Mouse (Mus musculus) kidney, postnatal 0 days (tissue): Measurements from ENCODE around the gene Cul7. TPM values are rescaled to one million over a fixed set of nuclear protein-coding genes. Genes with fewer than 3 reads are reported as not detected.

Experiments used
- ATAC-seq: fragments of 200-750 bp; cut with Nextera tagmentation; replicated peaks from 2 replicates; pipeline ENCODE4 v1.8.0; 2017; ENCODE audit warnings: low read depth, moderate number of reproducible peaks, moderate TSS enrichment, moderate library complexity; ENCODE audit not compliant: low FRiP score
- DNase-seq: peaks from one replicate; pipeline ENCODE4 v3.0.0-alpha.2; 2016; ENCODE audit warnings: low spot score
- H3K27ac ChIP-seq: fragments of 300-500 bp; sonication (generic); 2 replicates; pipeline ENCODE4 v1.5.1; 2014; ENCODE audit warnings: mild to moderate bottlenecking
- H3K27me3 ChIP-seq: fragments of 300-500 bp; sonication (generic); 2 replicates; pipeline ENCODE4 v1.6.1; 2014; ENCODE audit warnings: low read length, mixed read lengths; ENCODE audit not compliant: insufficient read depth
- H3K36me3 ChIP-seq: fragments of 300-500 bp; sonication (generic); 2 replicates; pipeline ENCODE4 v1.6.1; 2014; ENCODE audit warnings: low read length, mixed read lengths; ENCODE audit not compliant: insufficient read depth
- H3K4me1 ChIP-seq: fragments of 300-500 bp; sonication (generic); replicated peaks from 2 replicates; pipeline ENCODE4 v1.6.1; 2014; ENCODE audit warnings: antibody characterized with exemption, low read length, mixed read lengths; ENCODE audit not compliant: insufficient read depth
- H3K4me2 ChIP-seq: fragments of 300-500 bp; sonication (generic); 2 replicates; pipeline ENCODE4 v1.6.1; 2014; ENCODE audit warnings: mild to moderate bottlenecking, low read length, moderate library complexity, mixed read lengths
- H3K4me3 ChIP-seq: fragments of 300-500 bp; sonication (generic); replicated peaks from 2 replicates; pipeline ENCODE4 v1.5.1; 2014; ENCODE audit warnings: low read depth, low read length
- H3K9ac ChIP-seq: fragments of 300-500 bp; sonication (generic); 2 replicates; pipeline ENCODE4 v1.6.1; 2014; ENCODE audit warnings: low read depth, low read length
- H3K9me3 ChIP-seq: fragments of 300-500 bp; sonication (generic); replicated peaks from 2 replicates; pipeline ENCODE4 v1.6.1; 2016; ENCODE audit warnings: low read length, inconsistent platforms, mixed read lengths
- CTCF ChIP-seq: IDR thresholded peaks from 2 replicates; pipeline ENCODE4 v1.5.1; 2016; ENCODE audit warnings: antibody characterized with exemption, low read depth, mild to moderate bottlenecking, moderate library complexity
- WGBS: fragments of 180-500 bp; shearing (Covaris S2); extraction: QIAGEN DNeasy Blood & Tissue Kit; methylation state at CpG from one replicate; pipeline ENCODE4 v1.1.7; 2014; 5-methylcytosine and 5-hydroxymethylcytosine counted together
- polyA plus RNA-seq: library from polyadenylated mRNA; unstranded; fragments of >200 nt; fragmentation: Nextera tagmentation; extraction: Ambion mirVana; gene quantifications from 2 replicates; pipeline ENCODE4 v1.2.1, GENCODE M21; 2015

The Cul7 gene
- polyA plus RNA-seq, 1 experiment from 2014 or later: 29.0 TPM

- Histone ChIP-seq H3K9me3 (no peaks in the 10 kb centered on the region), H3K4me2 (peak overlapping the region; percentile 41), H3K4me3 (no peak overlapping the region), H3K27ac (peak overlapping the region; percentile 90), H3K9ac (no peak overlapping the region), H3K36me3 (no peaks in the 10 kb centered on the region), H3K4me1 (peaks cover 70% of the 10 kb centered on the region), H3K27me3 (no peaks in the 10 kb centered on the region)
- ATAC-seq (peak; percentile 48; the same call in 1 of the 2 replicates), DNase-seq (peak; percentile 92)
- 8% methylated on average over 6 of the region's 6 CpGs for WGBS
- 0 out of 2 replicates have a peak, but pooled peaks have one; percentile 6 for TF ChIP-seq CTCF
These were observed 31.8 kb upstream of the Cul7 start for GRCm38 (mm10) chr17:46618394-46618768.

DNA sequence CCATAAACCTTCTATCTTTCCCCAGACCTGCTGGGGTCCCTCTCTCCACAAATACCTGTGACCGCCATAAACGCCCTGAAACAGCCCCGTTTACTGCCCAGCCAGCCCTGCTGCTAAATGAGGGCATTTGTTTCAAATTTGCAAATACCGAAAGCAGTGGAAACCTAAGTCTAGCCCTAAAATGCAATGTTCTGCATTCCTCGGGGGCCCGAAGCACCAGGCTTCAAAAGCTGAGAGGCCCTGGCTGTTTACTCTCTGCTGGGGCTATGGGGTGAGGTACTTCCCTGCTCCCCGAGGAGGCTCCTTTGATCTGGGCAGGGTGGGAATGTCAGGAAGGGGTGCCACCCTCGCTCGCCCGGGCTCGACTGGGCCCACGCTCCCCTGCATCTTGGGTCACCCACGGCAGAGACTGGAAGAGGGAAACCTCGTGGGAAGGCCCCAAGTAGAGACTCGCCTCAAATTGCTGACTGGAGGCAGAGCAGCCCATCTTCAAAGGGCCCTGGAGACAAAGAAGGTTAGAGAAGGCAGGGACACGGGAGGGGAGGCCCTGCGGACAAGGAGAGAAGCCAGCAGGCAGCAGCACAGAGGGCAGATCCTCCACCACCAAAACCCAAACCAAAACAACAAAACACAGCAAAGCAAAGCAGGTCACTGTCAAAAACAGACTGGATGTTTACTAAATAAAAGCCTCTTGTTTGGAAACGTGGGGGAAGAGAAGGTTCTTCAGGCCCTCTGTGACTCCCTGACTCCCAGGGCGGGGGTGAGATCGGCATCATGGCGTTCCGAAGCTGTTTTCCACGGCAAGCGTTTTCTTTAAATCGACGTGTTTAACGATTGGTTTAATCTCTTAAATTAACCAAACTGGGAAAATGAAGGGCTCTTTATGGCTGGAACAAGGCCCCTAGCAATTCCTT, 31.1 kb upstream of the Cul7 start:
- no peak for TF ChIP-seq CTCF
- peak overlapping the region; percentile 90 for H3K27ac ChIP-seq
- peak overlapping the region; percentile 38; the same call in 1 of the 2 replicates for H3K9ac ChIP-seq
- H3K9me3 ChIP-seq: no peaks in the 10 kb centered on the region
- H3K4me3 ChIP-seq: no peak overlapping the region
- H3K4me2 ChIP-seq: peak overlapping the region; percentile 41
- H3K4me1 ChIP-seq: peaks cover 70% of the 10 kb centered on the region
- WGBS: 13% methylated on average over 27 of the region's 27 CpGs
- ATAC-seq: no peak; the same call in 1 of the 2 replicates
- no peak for DNase-seq
- H3K36me3 ChIP-seq: no peaks in the 10 kb centered on the region
- no peaks in the 10 kb centered on the region for H3K27me3 ChIP-seq

DNA sequence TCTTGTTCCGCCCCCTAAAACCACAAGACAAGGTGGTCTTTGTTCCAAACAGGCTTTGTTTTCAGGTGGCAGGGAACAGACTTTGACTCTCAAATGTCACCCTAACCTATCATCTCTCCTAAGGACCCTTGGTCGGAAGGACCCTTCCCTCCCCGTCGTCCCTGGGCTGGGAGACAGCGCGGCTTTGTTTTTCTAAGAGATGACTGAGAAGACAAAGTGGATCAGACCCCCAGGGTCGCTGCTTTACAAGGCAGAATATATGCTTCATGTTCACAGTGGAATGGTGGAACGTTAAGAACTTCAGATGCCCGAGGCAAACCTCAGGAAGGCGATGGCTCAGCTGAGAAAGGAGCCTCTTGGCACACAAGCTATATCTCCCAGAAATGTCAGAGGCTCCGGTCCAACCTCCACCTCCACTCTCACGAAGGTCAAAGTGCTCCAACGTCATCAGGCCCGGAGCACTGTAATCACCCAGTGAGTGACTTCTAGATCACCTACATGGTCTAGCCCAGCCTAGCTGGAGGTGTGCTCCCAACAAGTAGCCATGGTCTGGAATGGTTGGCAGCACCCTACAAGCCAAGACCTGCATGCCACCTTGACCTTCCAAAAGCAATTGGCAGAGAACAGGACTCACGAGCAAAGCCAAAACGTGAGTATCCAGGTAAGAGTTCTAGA, 30.3 kb upstream of the Cul7 start:
- no peaks in the 10 kb centered on the region for H3K27me3 ChIP-seq
- H3K4me1 ChIP-seq: peaks cover 75% of the 10 kb centered on the region
- H3K9ac ChIP-seq: peak overlapping the region; percentile 38; the same call in 1 of the 2 replicates
- ATAC-seq (no peak), DNase-seq (no peak)
- H3K36me3 ChIP-seq: no peaks in the 10 kb centered on the region
- H3K4me2 ChIP-seq: peak overlapping the region; percentile 41; the same call in 1 of the 2 replicates
- H3K27ac ChIP-seq: peak overlapping the region; percentile 90
- no peaks in the 10 kb centered on the region for H3K9me3 ChIP-seq
- H3K4me3 ChIP-seq: no peak overlapping the region
- TF ChIP-seq CTCF: no peak
- 26% methylated on average over 16 of the region's 16 CpGs for WGBS

- Histone ChIP-seq H3K9ac (no peak overlapping the region), H3K27me3 (no peaks in the 10 kb centered on the region), H3K4me1 (peaks cover 74% of the 10 kb centered on the region), H3K4me2 (peak overlapping the region; percentile 8), H3K4me3 (no peak overlapping the region), H3K36me3 (no peaks in the 10 kb centered on the region), H3K27ac (peak overlapping the region; percentile 37; the same call in 1 of the 2 replicates), H3K9me3 (no peaks in the 10 kb centered on the region)
- no peak for TF ChIP-seq CTCF
- ATAC-seq (no peak), DNase-seq (peak; percentile 79)
- 25% methylated on average over 15 of the region's 15 CpGs for WGBS
These were observed 28.8 kb upstream of the Cul7 start for GRCm38 (mm10) chr17:46621324-46621723.

DNA sequence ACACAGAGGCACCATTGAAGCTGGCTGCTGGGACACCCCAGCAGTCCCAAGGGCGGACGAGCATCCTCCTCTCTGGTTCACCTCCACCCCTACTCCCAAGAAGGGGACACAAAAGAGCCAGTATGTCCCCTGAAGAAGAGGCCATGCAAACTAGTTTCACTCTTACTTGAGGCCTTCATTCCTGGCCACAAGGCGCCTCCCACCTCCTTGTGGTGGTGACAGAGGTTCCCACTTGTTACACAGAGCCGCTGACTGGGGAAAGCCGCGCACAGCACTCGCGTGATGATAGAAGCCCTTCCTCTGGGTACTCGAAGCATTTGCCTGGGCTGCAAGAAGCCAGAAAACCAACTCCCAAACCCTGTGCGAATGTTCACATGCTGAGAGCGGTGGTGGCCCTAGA, 27.9 kb upstream of the Cul7 start:
- no peak for DNase-seq
- H3K9me3 ChIP-seq: no peaks in the 10 kb centered on the region
- H3K4me3 ChIP-seq: no peak overlapping the region
- H3K4me2 ChIP-seq: no peak overlapping the region
- no peaks in the 10 kb centered on the region for H3K27me3 ChIP-seq
- TF ChIP-seq CTCF: no peak
- no peaks in the 10 kb centered on the region for H3K36me3 ChIP-seq
- WGBS: 57% methylated on average over 11 of the region's 11 CpGs
- H3K9ac ChIP-seq: no peak overlapping the region
- peak overlapping the region; percentile 10; the same call in 1 of the 2 replicates for H3K27ac ChIP-seq
- H3K4me1 ChIP-seq: peaks cover 71% of the 10 kb centered on the region
- ATAC-seq: no peak
